ENCODE assay signal across 7 mouse cellular contexts in genomic region chr16:48992437-48993230, GRCm38 (mm10). TPM values are rescaled to one million over a fixed set of nuclear protein-coding genes. Genes with fewer than 3 reads are reported as not detected.
DNase-seq lines count a peak whose midpoint lies in the region; ATAC-seq lines count a peak whose summit lies in the region.

No protein-coding gene starts in this region.

- peak overlapping the region; percentile 98; the same call in 1 of the 2 replicates for H3K9ac ChIP-seq in neural tube, embryonic 11.5 days (ENCODE audit: low read length)
- peak overlapping the region; percentile 94 for H3K9ac ChIP-seq in heart, embryonic 16.5 days (ENCODE audit: low read length)

- 53% methylated on average over 10 of the region's 10 CpGs for WGBS in neural tube, embryonic 11.5 days
- 18% methylated on average over 10 of the region's 10 CpGs for WGBS in heart, embryonic 16.5 days
- 22% methylated on average over 10 of the region's 10 CpGs for WGBS in macrophage (ENCODE audit: missing documents)

- H3K4me2 ChIP-seq in neural tube, embryonic 11.5 days (ENCODE audit: low read depth), result peak overlapping the region; percentile 55
- H3K4me2 ChIP-seq in heart, embryonic 16.5 days (ENCODE audit: low read depth, low read length), result peak overlapping the region; percentile 63

- peaks cover 58% of the 10 kb centered on the region for H3K79me2 ChIP-seq in macrophage (ENCODE audit: inconsistent target)

- no peak for DNase-seq in neural tube, embryonic 11.5 days (ENCODE audit: low spot score)
- DNase-seq in neural tube, embryonic 10.5 days (ENCODE audit: extremely low spot score, low spot score), result no peak
- peak; percentile 51 for DNase-seq in brain, adult 2 months (ENCODE audit: low read depth, low spot score)
- no peak for DNase-seq in gastrocnemius, postnatal 25 days
- no peak for DNase-seq in urinary bladder, postnatal 14 days (ENCODE audit: low spot score)

- H3K27ac ChIP-seq in neural tube, embryonic 11.5 days (ENCODE audit: low read depth, low read length), result no peak overlapping the region
- H3K27ac ChIP-seq in heart, embryonic 16.5 days (ENCODE audit: low read length), result peak overlapping the region; percentile 91
- H3K27ac ChIP-seq in macrophage, result peak overlapping the region; percentile 62

- H3K36me3 ChIP-seq in neural tube, embryonic 11.5 days (ENCODE audit: control insufficient read depth, insufficient read depth, low read length), result no peaks in the 10 kb centered on the region
- 0 out of 2 replicates have a peak, but pooled peaks cover 3% of the 10 kb centered on the region for H3K36me3 ChIP-seq in heart, embryonic 16.5 days (ENCODE audit: control insufficient read depth, insufficient read depth)
- H3K36me3 ChIP-seq in macrophage (ENCODE audit: inconsistent target), result no peaks in the 10 kb centered on the region

- H3K4me3 ChIP-seq in neural tube, embryonic 11.5 days (ENCODE audit: low read depth, low read length), result peak overlapping the region; percentile 85
- H3K4me3 ChIP-seq in heart, embryonic 16.5 days (ENCODE audit: low read length), result peak overlapping the region; percentile 81
- H3K4me3 ChIP-seq in macrophage (ENCODE audit: inconsistent target), result peak overlapping the region; percentile 96

- no peaks in the 10 kb centered on the region for H3K27me3 ChIP-seq in neural tube, embryonic 11.5 days (ENCODE audit: control insufficient read depth, insufficient read depth, low read length)
- H3K27me3 ChIP-seq in heart, embryonic 16.5 days (ENCODE audit: control insufficient read depth, insufficient read depth, low read length), result no peaks in the 10 kb centered on the region

- no peak for ATAC-seq in neural tube, embryonic 11.5 days (ENCODE audit: insufficient read depth, low FRiP score, low TSS enrichment)
- ATAC-seq in heart, embryonic 16.5 days (replicated peaks; ENCODE audit: extremely low read depth, insufficient read depth, low FRiP score), result no peak

- H3K9me3 ChIP-seq in neural tube, embryonic 11.5 days (ENCODE audit: control insufficient read depth, low read length), result no peaks in the 10 kb centered on the region
- no peaks in the 10 kb centered on the region for H3K9me3 ChIP-seq in heart, embryonic 16.5 days (replicated peaks; ENCODE audit: control insufficient read depth, low read length)

- H3K4me1 ChIP-seq in neural tube, embryonic 11.5 days (ENCODE audit: control insufficient read depth, insufficient read depth, low read length), result peaks cover 5% of the 10 kb centered on the region; the same call in 1 of the 2 replicates
- H3K4me1 ChIP-seq in heart, embryonic 16.5 days (ENCODE audit: control insufficient read depth, insufficient read depth, low read length), result peaks cover 10% of the 10 kb centered on the region

RNA-seq across cellular contexts. Expression of gene Dzip3, which starts 1.3 kb away (rescaled TPM):
- 51.3 and 54.6 TPM in 2 replicates for polyA plus RNA-seq in neural tube, embryonic 11.5 days (2014; fragmentation: Nextera tagmentation; extraction: Ambion mirVana)
- polyA plus RNA-seq in heart, embryonic 16.5 days (2015; fragmentation: Nextera tagmentation; extraction: Ambion mirVana), result 13.8 and 14.7 TPM in 2 replicates
- 10 to 100 TPM; 13.7 to 48.3 (median 29.7) TPM for total RNA-seq in macrophage (2018; cell fraction: chromatin; rRNA removed)
- 10 to 100 TPM in 8 of 26 experiments, 1 to 10 TPM in 18; 4.4 to 14.2 (median 8.4) TPM for total RNA-seq in macrophage (2018; cell fraction: cytosol; rRNA removed)
- total RNA-seq in macrophage (2018; cell fraction: nucleus; rRNA removed), result 10 to 100 TPM; 10.1 to 34.9 (median 15.3) TPM
- 5.3 to 10.1 TPM (median 9.2 TPM) in 3 replicates for polyA plus RNA-seq in macrophage (2018)
- total RNA-seq in gastrocnemius, postnatal 25 days (2021), result 1 to 10 TPM; 3.8 to 4.3 TPM

RNA-seq across cellular contexts. Expression of gene Cip2a, which starts 1.4 kb away (rescaled TPM):
- polyA plus RNA-seq in neural tube, embryonic 11.5 days (2014; fragmentation: Nextera tagmentation; extraction: Ambion mirVana), result 35.9 and 39.3 TPM in 2 replicates
- 22.1 and 22.4 TPM in 2 replicates for polyA plus RNA-seq in heart, embryonic 16.5 days (2015; fragmentation: Nextera tagmentation; extraction: Ambion mirVana)
- total RNA-seq in macrophage (2018; cell fraction: chromatin; rRNA removed), result 10 to 100 TPM in 17 of 26 experiments, 1 to 10 TPM in 9; 5.5 to 31.9 (median 11.6) TPM
- total RNA-seq in macrophage (2018; cell fraction: cytosol; rRNA removed), result 1 to 10 TPM; 1.7 to 4.9 (median 2.9) TPM
- total RNA-seq in macrophage (2018; cell fraction: nucleus; rRNA removed), result 10 to 100 TPM in 6 of 26 experiments, 1 to 10 TPM in 20; 2.8 to 21.9 (median 7.1) TPM
- 1.9 to 7.2 TPM (median 6.2 TPM) in 3 replicates for polyA plus RNA-seq in macrophage (2018)
- total RNA-seq in gastrocnemius, postnatal 25 days (2021), result under 1 TPM; 0.41 to 0.96 TPM
